Mouse (Mus musculus): ENCODE measurements around the gene Pcnx2.
A peak's percentile ranks its signal among the peaks of the same experiment; 100 is the strongest.

- TF ChIP-seq USF2 (conservative IDR thresholded peaks at IDR 0.05; ENCODE audit: low read depth, low read length): no peak
- no peak for TF ChIP-seq POLR2A (IDR thresholded peaks at IDR 0.05; ENCODE audit: low read depth, low read length)
- TF ChIP-seq ZMIZ1 (IDR thresholded peaks at IDR 0.05; ENCODE audit: low read depth, low read length): no peak
- peak; percentile 20 to 45; a peak in 3 of 4 replicates for TF ChIP-seq CTCF (conservative IDR thresholded peaks at IDR 0.05 in 1 of 2, IDR thresholded peaks at IDR 0.05 in 1 of 2; ENCODE audit: low read depth in 2 of 2, low read length in 2 of 2)
- TF ChIP-seq JUN (IDR thresholded peaks at IDR 0.05; ENCODE audit: insufficient read depth, low read depth, low read length): no peak
- TF ChIP-seq SIN3A (IDR thresholded peaks at IDR 0.05; ENCODE audit: low read length): no peak
- TF ChIP-seq BHLHE40 (IDR thresholded peaks at IDR 0.05; ENCODE audit: low read depth, low read length): no peak
- TF ChIP-seq MAFK (IDR thresholded peaks at IDR 0.05; ENCODE audit: insufficient replicate concordance, low read length): no peak
- TF ChIP-seq KAT2A (IDR thresholded peaks at IDR 0.05; ENCODE audit: insufficient replicate concordance, low read length): no peak
- TF ChIP-seq NRF1 (IDR thresholded peaks at IDR 0.05; ENCODE audit: low read depth, low read length): no peak
- no peak for TF ChIP-seq ZC3H11A (IDR thresholded peaks at IDR 0.05; ENCODE audit: low read depth, low read length)
- TF ChIP-seq CHD2 (IDR thresholded peaks at IDR 0.05; ENCODE audit: low read length): no peak
- no peak for TF ChIP-seq EP300 (IDR thresholded peaks at IDR 0.05; ENCODE audit: low read length)
Observed at GRCm38 (mm10) chr8:125901167-125901566, 3.0 kb upstream of the Pcnx2 start.
